Mouse (Mus musculus) liver, embryonic 14.5 days (tissue): ENCODE data around the gene Slc11a2. TPM values are rescaled to one million over a fixed set of nuclear protein-coding genes. Genes with fewer than 3 reads are reported as not detected.

Experiments
- ATAC-seq: fragments of 200-750 bp; cut with Nextera tagmentation; 2 replicates; pipeline ENCODE4 v1.8.0; 2017; ENCODE audit warnings: moderate number of reproducible peaks, mild to moderate bottlenecking, moderate library complexity; ENCODE audit not compliant: insufficient read depth
- DNase-seq, 3 experiments: peaks; one replicate each; pipeline ENCODE4 v3.0.0-alpha.2; 2012 to 2013; ENCODE audit warnings: low read depth in 3 of 3, low spot score in 3 of 3
- H3K27ac ChIP-seq: fragments of 300-500 bp; sonication (generic); 2 replicates; pipeline ENCODE4 v1.5.1; 2014; ENCODE audit warnings: moderate library complexity, mild to moderate bottlenecking, control low read depth, inconsistent platforms
- H3K27me3 ChIP-seq: fragments of 300-500 bp; sonication (generic); 2 replicates; pipeline ENCODE4 v1.6.1; 2014; ENCODE audit warnings: mild to moderate bottlenecking, low read length, moderate library complexity; ENCODE audit not compliant: control insufficient read depth, insufficient read depth
- H3K36me3 ChIP-seq: fragments of 300-500 bp; sonication (generic); replicated peaks from 2 replicates; pipeline ENCODE4 v1.6.1; 2014; ENCODE audit warnings: low read depth; ENCODE audit not compliant: control insufficient read depth, insufficient read depth
- H3K4me1 ChIP-seq, 2 experiments: fragments of 200-500 bp in 1 of 2; fragments of 300-500 bp in 1 of 2; sonication (generic) in 1 of 2; replicated peaks; 2 replicates each; pipeline ENCODE4 v1.6.1; 2012 to 2014; ENCODE audit warnings: antibody characterized with exemption in 1 of 2, inconsistent platforms in 1 of 2, low read length in 1 of 2; ENCODE audit not compliant: control insufficient read depth in 2 of 2, insufficient read depth in 2 of 2
- H3K4me2 ChIP-seq: fragments of 300-500 bp; sonication (generic); 2 replicates; pipeline ENCODE4 v1.6.1; 2014; ENCODE audit warnings: low read depth, mild to moderate bottlenecking, control low read depth, moderate library complexity
- H3K4me3 ChIP-seq, 2 experiments: fragments of 200-500 bp in 1 of 2; fragments of 300-500 bp in 1 of 2; sonication (generic) in 1 of 2; 2 replicates each; pipeline ENCODE4 v1.5.1; 2012 to 2014; ENCODE audit warnings: low read depth in 2 of 2, low read length in 2 of 2, mild to moderate bottlenecking in 2 of 2, control low read depth in 1 of 2, inconsistent platforms in 1 of 2, moderate library complexity in 1 of 2; ENCODE audit not compliant: insufficient read depth in 1 of 2
- H3K9ac ChIP-seq: fragments of 300-500 bp; sonication (generic); replicated peaks from 2 replicates; pipeline ENCODE4 v1.6.1; 2014; ENCODE audit warnings: mild to moderate bottlenecking, control low read depth, moderate library complexity
- H3K9me3 ChIP-seq: fragments of 300-500 bp; sonication (generic); 2 replicates; pipeline ENCODE4 v1.6.1; 2016; ENCODE audit warnings: low read length, mixed read lengths; ENCODE audit not compliant: control insufficient read depth
- CTCF ChIP-seq: IDR thresholded peaks from 2 replicates; pipeline ENCODE4 v1.5.1; 2016; ENCODE audit warnings: antibody characterized with exemption, low read depth, control low read depth
- EP300 ChIP-seq: IDR thresholded peaks from 2 replicates; pipeline ENCODE4 v1.6.1; 2016; ENCODE audit warnings: antibody characterized with exemption, low read depth
- WGBS: fragments of 180-500 bp; shearing (Covaris S2); extraction: QIAGEN DNeasy Blood & Tissue Kit; methylation state at CpG from one replicate; pipeline ENCODE4 v1.1.7; 2014; ENCODE audit not compliant: insufficient replicate concordance; 5-methylcytosine and 5-hydroxymethylcytosine counted together
- polyA plus RNA-seq, 2 experiments: library from polyadenylated mRNA; depleted of rRNA in 1 of 2; stranded (reverse) in 1 of 2; unstranded in 1 of 2; fragments of >200 nt; fragmentation: Nextera tagmentation in 1 of 2; extraction: Ambion mirVana in 1 of 2; gene quantifications; 2 replicates each; pipeline versions ENCODE4 v1.2.1 to v1.2.3; 2012 to 2014

Slc11a2 gene
- polyA plus RNA-seq, 2 experiments = 37.7 to 38.4 TPM

DNA sequence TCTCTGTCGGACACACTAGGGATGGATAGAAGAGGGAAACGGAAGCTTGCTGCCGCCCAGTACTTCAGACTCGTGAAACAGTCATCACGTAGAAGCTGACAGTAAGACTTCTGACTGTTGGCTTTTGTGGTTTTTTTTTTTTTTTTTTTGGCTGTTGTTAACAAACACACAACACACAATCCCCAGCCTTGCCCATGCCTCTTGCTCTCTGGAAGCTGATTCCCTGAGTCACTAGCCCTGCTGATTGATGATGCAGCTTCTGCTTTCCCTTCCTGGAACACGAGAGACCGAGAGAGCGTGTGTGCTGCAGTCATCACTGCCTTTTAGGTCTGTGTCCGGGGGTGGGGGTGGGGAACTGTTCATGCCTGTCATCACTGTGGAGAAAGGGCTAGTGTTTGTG is 36.8 kb upstream of the Slc11a2 start:
- TF ChIP-seq EP300 (no peak), CTCF (no peak)
- Histone ChIP-seq H3K9me3 (no peaks in the 10 kb centered on the region), H3K4me2 (no peak overlapping the region), H3K36me3 (no peaks in the 10 kb centered on the region), H3K27me3 (no peaks in the 10 kb centered on the region), H3K4me3 (no peak overlapping the region), H3K27ac (no peak overlapping the region), H3K9ac (no peak overlapping the region), H3K4me1 (peaks cover 4 to 22% of the 10 kb centered on the region in 2 experiments; a peak in 3 of 4 replicates)
- WGBS = 45% methylated on average over 9 of the region's 9 CpGs
- DNase-seq = no peak
- no peak for ATAC-seq

DNA sequence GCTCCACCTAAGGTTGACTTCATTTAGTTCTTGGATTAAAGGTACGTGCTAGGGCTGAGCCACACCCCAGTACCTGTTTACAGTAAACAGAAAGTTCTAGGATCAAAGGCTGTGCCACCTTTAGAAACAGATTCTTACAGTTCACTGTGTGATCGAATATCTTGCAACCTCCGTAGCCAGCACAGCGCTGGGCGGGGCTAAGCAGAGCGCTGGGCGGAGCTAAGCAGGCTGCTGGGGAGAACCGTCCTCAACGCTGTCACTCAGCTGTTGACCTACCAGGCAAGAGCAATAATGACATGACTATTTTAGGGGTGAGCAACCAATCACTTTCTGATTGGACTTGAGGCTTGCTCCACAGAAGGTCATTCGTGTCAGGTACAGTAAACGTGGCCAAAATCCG is 36.1 kb upstream of the Slc11a2 start:
- Histone ChIP-seq H3K27ac (no peak overlapping the region), H3K4me3 (peak overlapping the region in 1 of 2 experiments; percentile 26; a peak in 3 of 4 replicates), H3K36me3 (no peaks in the 10 kb centered on the region), H3K27me3 (no peaks in the 10 kb centered on the region), H3K9me3 (no peaks in the 10 kb centered on the region), H3K4me1 (peaks cover 4 to 22% of the 10 kb centered on the region in 2 experiments; a peak in 3 of 4 replicates), H3K9ac (0 out of 2 replicates have a peak overlapping the region, but pooled peaks have one; percentile 27), H3K4me2 (peak overlapping the region; percentile 57)
- WGBS = 8% methylated on average over 12 of the region's 12 CpGs
- DNase-seq (peak; percentile 49 to 64 (median 57)), ATAC-seq (peak; percentile 72)
- no peak for TF ChIP-seq EP300
- no peak for TF ChIP-seq CTCF

DNA sequence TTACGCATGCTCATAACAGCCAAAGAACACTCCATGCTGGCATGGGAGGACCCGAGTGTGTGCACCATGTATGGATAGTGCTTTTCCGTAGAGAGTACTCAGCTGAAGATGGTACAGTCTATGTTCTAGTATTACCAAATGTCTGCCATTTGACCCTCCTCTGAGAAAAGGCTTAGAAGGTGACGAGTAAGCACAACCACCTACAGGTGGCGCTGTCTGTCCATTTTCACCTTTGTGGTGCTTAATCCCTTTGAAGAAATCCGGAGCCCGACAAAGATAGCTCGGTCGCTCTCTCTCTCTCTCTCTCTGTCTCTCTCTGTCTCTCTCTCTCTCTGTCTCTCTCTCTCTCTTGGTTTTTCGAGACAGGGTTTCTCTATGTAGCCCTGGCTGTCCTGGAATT is 33.2 kb upstream of the Slc11a2 start:
- Histone ChIP-seq H3K9me3 (no peaks in the 10 kb centered on the region), H3K36me3 (no peaks in the 10 kb centered on the region), H3K4me3 (no peak overlapping the region), H3K4me2 (no peak overlapping the region), H3K4me1 (peaks cover 4 to 22% of the 10 kb centered on the region in 2 experiments; a peak in 3 of 4 replicates), H3K27ac (no peak overlapping the region), H3K27me3 (no peaks in the 10 kb centered on the region), H3K9ac (no peak overlapping the region)
- peak; percentile 73 for TF ChIP-seq CTCF
- TF ChIP-seq EP300 = no peak
- 23% methylated on average over 10 of the region's 10 CpGs for WGBS
- ATAC-seq = no peak
- peak; percentile 61 to 76 (median 70) for DNase-seq

DNA sequence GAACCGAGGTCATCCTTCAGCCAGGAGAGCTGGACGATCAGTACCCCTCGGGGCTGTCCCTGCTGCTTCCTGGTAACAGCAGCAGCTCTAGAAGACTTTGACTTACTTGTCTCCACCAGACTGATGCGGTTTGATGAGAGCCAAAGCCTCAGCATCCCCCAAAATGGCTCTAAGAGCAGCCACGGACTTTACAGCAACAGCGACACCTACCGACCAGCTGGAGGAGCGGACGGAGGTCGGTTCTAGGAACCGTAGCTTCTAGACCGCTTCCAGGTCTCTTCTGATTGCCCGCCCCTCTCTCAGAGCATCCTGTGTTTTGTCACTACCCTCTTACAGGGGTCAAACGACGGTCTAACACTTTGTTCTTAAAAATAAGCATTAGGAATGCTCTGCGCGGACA is 32.5 kb upstream of the Slc11a2 start:
- Histone ChIP-seq H3K4me1 (peaks cover 4 to 22% of the 10 kb centered on the region in 2 experiments; a peak in 3 of 4 replicates), H3K27ac (no peak overlapping the region), H3K9me3 (no peaks in the 10 kb centered on the region), H3K9ac (no peak overlapping the region), H3K4me2 (peak overlapping the region; percentile 50), H3K27me3 (no peaks in the 10 kb centered on the region), H3K4me3 (no peak overlapping the region), H3K36me3 (no peaks in the 10 kb centered on the region)
- ATAC-seq (peak; percentile 61), DNase-seq (peak; percentile 58 to 67 (median 59))
- no peak for TF ChIP-seq EP300
- TF ChIP-seq CTCF = peak; percentile 98
- WGBS = 3% methylated on average over 17 of the region's 17 CpGs

DNA sequence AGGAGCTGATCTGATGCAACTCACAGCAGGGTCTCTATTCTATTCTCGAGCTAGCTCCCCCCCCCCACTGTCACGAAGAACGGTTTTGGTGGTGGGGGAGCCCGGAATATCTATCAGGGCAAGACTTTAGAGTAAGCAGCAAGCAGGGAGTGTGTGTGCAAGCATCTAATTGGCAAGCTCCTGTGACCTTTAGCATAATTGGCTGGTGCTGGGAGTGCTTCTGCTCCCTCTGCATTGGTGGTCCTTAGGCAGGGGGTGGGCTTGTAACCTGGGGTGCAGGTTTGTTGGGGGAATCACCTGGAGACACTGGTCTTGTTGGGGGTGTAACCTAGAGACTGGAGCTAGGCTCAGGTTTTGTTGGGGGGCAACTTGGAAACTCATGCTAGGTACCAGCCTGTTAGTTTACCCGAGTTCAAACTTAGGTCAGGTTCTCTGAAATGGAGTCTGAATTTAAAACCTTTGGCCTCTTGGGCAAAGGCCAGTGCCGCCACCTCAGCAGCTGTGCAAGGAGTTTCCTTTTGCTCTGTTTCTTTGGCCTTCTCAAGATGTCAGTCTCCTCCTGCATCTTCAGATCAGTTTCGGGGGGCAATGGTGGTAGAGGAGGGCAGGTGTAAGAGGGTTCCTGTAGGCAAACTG is 31.6 kb upstream of the Slc11a2 start:
- H3K4me2 ChIP-seq = no peak overlapping the region
- 61% methylated on average over 7 of the region's 7 CpGs for whole genome bisulfite sequencing
- DNase-seq (no peak), ATAC-seq (no peak)
- no peaks in the 10 kb centered on the region for H3K9me3 ChIP-seq
- H3K36me3 ChIP-seq = no peaks in the 10 kb centered on the region
- peaks cover 4 to 19% of the 10 kb centered on the region in 2 experiments; a peak in 3 of 4 replicates for H3K4me1 ChIP-seq
- no peak overlapping the region for H3K27ac ChIP-seq
- no peak overlapping the region for H3K9ac ChIP-seq
- H3K4me3 ChIP-seq = no peak overlapping the region
- TF ChIP-seq EP300 = no peak
- no peak for TF ChIP-seq CTCF
- no peaks in the 10 kb centered on the region for H3K27me3 ChIP-seq
